Mouse (Mus musculus) MEL (cell line): ENCODE measurements around the gene Poll.

ENCODE experiments used
- CHD1 ChIP-seq: IDR thresholded peaks from 2 replicates; pipeline ENCODE4 v1.6.1; 2012; ENCODE audit warnings: low read depth, mild to moderate bottlenecking, inconsistent platforms, low read length, improper control_type of control experiment
- CTCF ChIP-seq, 3 experiments: IDR thresholded peaks in 2 of 3; conservative IDR thresholded peaks in 1 of 3; 2 replicates each; pipeline ENCODE4 v1.5.1; 2011 to 2012; ENCODE audit warnings: low read length in 3 of 3, low read depth in 2 of 3, mild to moderate bottlenecking in 2 of 3, improper control_type of control experiment in 1 of 3, inconsistent platforms in 1 of 3, mixed read lengths in 1 of 3, moderate library complexity in 1 of 3; ENCODE audit not compliant: control insufficient read depth in 1 of 3, insufficient read depth in 1 of 3, poor library complexity in 1 of 3, severe bottlenecking in 1 of 3
- E2F4 ChIP-seq: IDR thresholded peaks from 2 replicates; pipeline ENCODE4 v1.6.1; 2011; ENCODE audit warnings: low read depth, low read length, improper control_type of control experiment, borderline replicate concordance
- ELF1 ChIP-seq: IDR thresholded peaks from 2 replicates; pipeline ENCODE4 v1.6.1; 2014; ENCODE audit warnings: low read depth, mild to moderate bottlenecking, inconsistent platforms, low read length, improper control_type of control experiment, moderate library complexity
- EP300 ChIP-seq, 2 experiments: IDR thresholded peaks; 2 replicates each; pipeline ENCODE4 v1.6.1; 2011; ENCODE audit warnings: improper control_type of control experiment in 2 of 2, low read length in 2 of 2, low read depth in 1 of 2, mild to moderate bottlenecking in 1 of 2
- MXI1 ChIP-seq: IDR thresholded peaks from 2 replicates; pipeline ENCODE4 v1.6.1; 2011; ENCODE audit warnings: mild to moderate bottlenecking, low read depth, low read length, improper control_type of control experiment
- RCOR1 ChIP-seq: IDR thresholded peaks from 2 replicates; pipeline ENCODE4 v1.6.1; 2012; ENCODE audit warnings: low read depth, mild to moderate bottlenecking, inconsistent platforms, low read length, improper control_type of control experiment

DNA sequence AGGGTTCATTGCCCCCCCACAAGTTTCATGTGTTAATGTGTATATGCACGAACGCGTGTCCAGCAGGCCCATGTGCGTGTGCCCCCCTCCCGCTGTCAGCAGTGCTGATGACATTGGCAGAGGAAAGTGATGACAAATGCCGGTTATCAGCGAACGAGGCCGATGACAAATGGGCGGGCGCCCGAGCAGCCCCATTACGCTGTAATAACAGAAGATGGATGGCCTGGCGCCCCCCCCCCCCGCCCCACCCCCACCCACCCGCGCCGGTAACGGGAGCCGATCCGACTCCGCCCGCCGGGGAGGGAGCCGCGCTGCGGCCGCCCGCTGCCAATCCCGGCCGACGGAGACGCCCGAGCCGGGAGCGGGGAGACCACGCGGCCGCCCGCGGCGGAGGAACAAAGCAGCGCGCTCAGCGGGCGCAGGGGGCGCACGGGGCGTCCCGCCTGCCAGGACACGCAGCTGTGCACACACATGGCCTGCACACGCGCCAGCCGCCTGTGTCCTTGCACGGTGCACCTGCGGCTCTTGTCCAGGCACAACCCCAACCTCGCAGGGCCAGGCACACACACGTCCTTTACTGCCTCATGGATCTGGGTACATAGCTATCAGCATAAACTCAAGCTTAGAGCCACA, 18.8 kb downstream of the Poll start:
- TF ChIP-seq CHD1 (no peak), ELF1 (no peak), E2F4 (no peak), MXI1 (peak; percentile 93), CTCF (IDR thresholded peaks at IDR 0.05 in 2 of 3, conservative IDR thresholded peaks at IDR 0.05 in 1 of 3; ENCODE audit: control insufficient read depth in 1 of 3, insufficient read depth in 1 of 3, low read depth in 2 of 3, low read length in 3 of 3, poor library complexity in 1 of 3, severe bottlenecking in 1 of 3) (peak in 2 of 3 experiments; percentile 17 to 21; a peak in 3 of 6 replicates), RCOR1 (no peak), EP300 (IDR thresholded peaks at IDR 0.05; ENCODE audit: low read depth in 1 of 2, low read length in 2 of 2) (no peak; a peak in 1 of 4 replicates)
